Mouse (Mus musculus) neural tube, embryonic 14.5 days (tissue): ENCODE measurements around the gene Dcaf10. TPM values are rescaled to one million over a fixed set of nuclear protein-coding genes. Genes with fewer than 3 reads are reported as not detected.
"Not testable (repeated sequence)": the region's sequence is repeated elsewhere in the genome, so short reads cannot be mapped to it uniquely, and the experiment has no call there.

Source experiments
- ATAC-seq: fragments of 200-750 bp; cut with Nextera tagmentation; 2 replicates; pipeline ENCODE4 v1.8.0; 2017; ENCODE audit warnings: low read depth, mild to moderate bottlenecking, moderate TSS enrichment, moderate library complexity
- H3K27ac ChIP-seq: fragments of 300-500 bp; sonication (generic); 2 replicates; pipeline ENCODE4 v1.5.1; 2014; ENCODE audit warnings: low read depth, mild to moderate bottlenecking, control low read depth, low read length, moderate library complexity, mixed read lengths
- H3K27me3 ChIP-seq: fragments of 300-500 bp; sonication (generic); 2 replicates; pipeline ENCODE4 v1.6.1; 2014; ENCODE audit warnings: low read length; ENCODE audit not compliant: control insufficient read depth, insufficient read depth
- H3K36me3 ChIP-seq: fragments of 300-500 bp; sonication (generic); 2 replicates; pipeline ENCODE4 v1.6.1; 2014; ENCODE audit warnings: low read length, mixed read lengths; ENCODE audit not compliant: control insufficient read depth, insufficient read depth
- H3K4me1 ChIP-seq: fragments of 300-500 bp; sonication (generic); 2 replicates; pipeline ENCODE4 v1.6.1; 2014; ENCODE audit warnings: low read length; ENCODE audit not compliant: control insufficient read depth, insufficient read depth
- H3K4me2 ChIP-seq: fragments of 300-500 bp; sonication (generic); 2 replicates; pipeline ENCODE4 v1.6.1; 2014; ENCODE audit warnings: mild to moderate bottlenecking, low read depth, low read length, control low read depth
- H3K4me3 ChIP-seq: fragments of 300-500 bp; sonication (generic); 2 replicates; pipeline ENCODE4 v1.5.1; 2014; ENCODE audit warnings: low read depth, low read length, control low read depth, mixed read lengths
- H3K9ac ChIP-seq: fragments of 300-500 bp; sonication (generic); replicated peaks from 2 replicates; pipeline ENCODE4 v1.6.1; 2014; ENCODE audit warnings: low read depth, mild to moderate bottlenecking, control low read depth, low read length, mixed read lengths
- H3K9me3 ChIP-seq: fragments of 300-500 bp; sonication (generic); 2 replicates; pipeline ENCODE4 v1.6.1; 2016; ENCODE audit warnings: low read length; ENCODE audit not compliant: control insufficient read depth
- WGBS: fragments of 180-500 bp; shearing (Covaris S2); extraction: QIAGEN DNeasy Blood & Tissue Kit; methylation state at CpG from one replicate; pipeline ENCODE4 v1.1.7; 2014; 5-methylcytosine and 5-hydroxymethylcytosine counted together
- polyA plus RNA-seq: library from polyadenylated mRNA; unstranded; fragments of >200 nt; fragmentation: Nextera tagmentation; extraction: Ambion mirVana; gene quantifications from 2 replicates; pipeline ENCODE4 v1.2.1, GENCODE M21; 2014

Gene Dcaf10
- polyA plus RNA-seq, 1 experiment from 2014 or later, result 9.7 TPM

DNA sequence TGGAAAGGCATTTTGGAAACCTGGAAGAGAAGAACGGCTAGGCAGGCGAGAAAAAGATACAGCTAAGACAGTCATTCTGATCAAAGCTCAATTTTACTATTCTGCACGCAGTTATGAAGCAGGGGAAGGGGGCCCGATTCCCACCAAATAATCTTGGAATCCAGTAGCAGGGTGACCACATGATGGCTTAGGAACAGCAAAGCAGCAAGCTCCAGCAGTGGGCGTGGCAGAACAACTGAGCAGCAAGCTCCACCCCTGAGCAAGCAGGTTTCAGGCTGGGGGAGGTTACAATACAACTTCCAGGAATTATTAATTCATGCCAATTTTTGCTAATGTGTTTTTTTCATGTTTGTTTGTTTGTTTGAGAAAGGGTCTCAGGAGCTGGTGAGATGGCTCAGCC lies 45.4 kb downstream of the Dcaf10 start:
- 96% methylated on average over 5 of the region's 5 CpGs for WGBS
- not testable (repeated sequence) for H3K4me2 ChIP-seq, ATAC-seq, H3K4me1 ChIP-seq, H3K9ac ChIP-seq, H3K27ac ChIP-seq, H3K4me3 ChIP-seq, H3K36me3 ChIP-seq, H3K9me3 ChIP-seq, H3K27me3 ChIP-seq

DNA sequence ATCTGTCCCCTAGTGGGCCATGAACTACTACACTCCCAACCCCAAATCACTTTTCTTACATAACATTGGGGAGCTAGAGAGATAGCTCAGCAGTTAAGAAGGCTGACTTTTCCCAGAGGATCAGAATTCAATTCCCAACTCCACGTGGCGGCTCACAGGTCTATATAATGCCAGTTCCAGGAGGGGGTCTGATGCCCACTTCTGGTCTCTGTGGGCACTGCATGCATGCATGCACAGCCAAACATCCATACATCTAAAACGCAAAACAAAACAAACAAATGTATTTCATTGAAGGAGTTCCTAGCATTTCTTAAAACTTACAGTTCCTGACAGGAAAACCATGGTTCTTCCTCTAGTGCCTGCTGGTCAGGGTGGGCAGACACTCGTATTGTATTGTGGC lies 50.2 kb downstream of the Dcaf10 start:
- Histone ChIP-seq H3K27ac (no peak overlapping the region), H3K9ac (no peak overlapping the region), H3K27me3 (no peaks in the 10 kb centered on the region), H3K4me2 (no peak overlapping the region), H3K9me3 (no peaks in the 10 kb centered on the region), H3K4me1 (no peaks in the 10 kb centered on the region), H3K36me3 (no peaks in the 10 kb centered on the region), H3K4me3 (no peak overlapping the region)
- WGBS, result 66% methylated on average over 4 of the region's 4 CpGs
- no peak for ATAC-seq

DNA sequence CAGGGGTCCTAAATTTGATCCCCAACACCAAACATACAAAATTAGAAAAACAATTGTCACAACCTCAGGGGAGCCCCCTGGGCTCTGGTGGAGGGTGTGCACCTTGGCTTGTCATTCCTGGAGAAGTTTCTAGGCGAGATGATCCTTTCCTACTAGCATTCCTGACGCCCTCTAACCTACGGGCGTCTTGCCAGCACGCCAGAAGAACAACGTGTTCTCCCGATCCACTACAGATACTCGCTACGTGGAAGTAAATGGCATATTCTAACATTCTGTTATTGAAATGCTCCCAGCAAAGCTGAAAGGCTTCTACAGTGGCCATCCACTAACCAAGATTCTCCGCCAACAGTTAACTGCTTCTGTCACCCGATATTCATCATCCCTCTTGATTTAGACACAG lies 50.7 kb downstream of the Dcaf10 start:
- ATAC-seq, result no peak
- WGBS, result 83% methylated on average over 11 of the region's 11 CpGs
- no peaks in the 10 kb centered on the region for H3K36me3 ChIP-seq
- no peak overlapping the region for H3K4me2 ChIP-seq
- H3K9me3 ChIP-seq, result no peaks in the 10 kb centered on the region
- H3K9ac ChIP-seq, result no peak overlapping the region
- H3K27me3 ChIP-seq, result no peaks in the 10 kb centered on the region
- no peak overlapping the region for H3K4me3 ChIP-seq
- no peaks in the 10 kb centered on the region for H3K4me1 ChIP-seq
- H3K27ac ChIP-seq, result no peak overlapping the region

DNA sequence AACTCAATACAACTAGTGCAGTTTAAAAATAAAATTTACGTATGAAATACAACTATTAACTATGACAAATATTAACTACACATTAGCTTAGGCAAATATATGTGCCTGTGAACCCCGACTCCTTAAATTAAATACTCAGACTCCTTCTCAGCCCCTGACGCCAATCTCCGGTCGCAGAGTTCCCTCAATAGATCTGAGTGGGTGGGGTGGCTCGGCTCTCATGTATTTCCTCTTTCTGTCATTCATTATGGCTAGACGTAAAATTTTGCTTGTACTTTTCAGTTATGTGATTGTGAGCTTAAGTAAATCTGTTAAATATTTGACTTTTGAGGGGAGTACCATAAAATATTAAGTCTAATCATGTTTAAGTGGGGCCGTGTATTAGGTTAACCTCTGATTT lies 51.1 kb downstream of the Dcaf10 start:
- H3K9me3 ChIP-seq, result no peaks in the 10 kb centered on the region
- H3K36me3 ChIP-seq, result no peaks in the 10 kb centered on the region
- H3K9ac ChIP-seq, result no peak overlapping the region
- no peaks in the 10 kb centered on the region for H3K27me3 ChIP-seq
- H3K27ac ChIP-seq, result no peak overlapping the region
- H3K4me2 ChIP-seq, result no peak overlapping the region
- H3K4me3 ChIP-seq, result no peak overlapping the region
- 84% methylated on average over 8 of the region's 8 CpGs for WGBS
- H3K4me1 ChIP-seq, result no peaks in the 10 kb centered on the region
- ATAC-seq, result no peak

DNA sequence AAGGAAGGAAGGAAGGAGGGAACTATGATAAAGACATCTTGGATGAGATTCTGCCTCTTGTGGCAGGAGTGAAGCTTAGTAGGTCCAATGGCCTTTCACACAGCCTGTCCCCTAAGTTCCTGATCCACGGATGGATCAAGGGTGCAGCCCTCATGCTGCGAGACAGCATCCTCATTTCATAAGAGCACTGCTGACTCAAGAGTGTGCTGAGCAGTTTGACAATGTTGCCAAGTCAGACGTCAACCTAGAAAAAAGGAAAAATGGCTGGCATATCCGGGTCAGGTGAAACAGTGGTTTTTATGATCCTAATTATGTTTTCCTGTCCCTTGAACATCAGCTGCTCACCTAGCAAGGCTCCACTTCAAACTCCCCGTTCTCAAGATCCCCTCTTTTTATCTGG lies 51.8 kb downstream of the Dcaf10 start:
- no peak for ATAC-seq
- no peak overlapping the region for H3K9ac ChIP-seq
- H3K9me3 ChIP-seq, result no peaks in the 10 kb centered on the region
- no peak overlapping the region for H3K27ac ChIP-seq
- H3K36me3 ChIP-seq, result peaks cover 6% of the 10 kb centered on the region
- H3K4me2 ChIP-seq, result no peak overlapping the region
- no peaks in the 10 kb centered on the region for H3K4me1 ChIP-seq
- no peak overlapping the region for H3K4me3 ChIP-seq
- WGBS, result 90% methylated on average over 5 of the region's 5 CpGs
- no peaks in the 10 kb centered on the region for H3K27me3 ChIP-seq

DNA sequence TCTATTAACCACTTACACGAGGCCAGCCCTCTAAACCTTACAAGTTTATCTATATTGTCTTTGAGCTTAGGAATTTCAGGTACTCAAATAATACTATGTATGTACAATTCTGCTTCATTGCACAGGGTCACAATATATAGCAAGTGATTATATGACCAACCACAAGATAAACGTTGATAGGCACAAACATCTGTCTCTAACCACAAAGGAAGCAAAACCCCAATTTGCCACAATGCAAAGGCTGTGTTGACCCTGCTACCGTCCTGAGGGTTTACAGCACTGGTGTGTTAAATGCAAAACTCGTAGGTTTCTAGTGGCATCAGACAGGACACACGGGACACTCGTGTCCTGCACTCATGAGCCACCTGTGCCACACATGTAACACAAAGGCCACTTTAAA lies 54.3 kb downstream of the Dcaf10 start:
- not testable (repeated sequence) for H3K4me1 ChIP-seq, H3K27ac ChIP-seq, H3K4me3 ChIP-seq, H3K27me3 ChIP-seq, H3K4me2 ChIP-seq, H3K9me3 ChIP-seq, H3K9ac ChIP-seq, ATAC-seq
- 88% methylated on average over 6 of the region's 6 CpGs for WGBS
- H3K36me3 ChIP-seq, result peaks cover 18% of the 10 kb centered on the region

DNA sequence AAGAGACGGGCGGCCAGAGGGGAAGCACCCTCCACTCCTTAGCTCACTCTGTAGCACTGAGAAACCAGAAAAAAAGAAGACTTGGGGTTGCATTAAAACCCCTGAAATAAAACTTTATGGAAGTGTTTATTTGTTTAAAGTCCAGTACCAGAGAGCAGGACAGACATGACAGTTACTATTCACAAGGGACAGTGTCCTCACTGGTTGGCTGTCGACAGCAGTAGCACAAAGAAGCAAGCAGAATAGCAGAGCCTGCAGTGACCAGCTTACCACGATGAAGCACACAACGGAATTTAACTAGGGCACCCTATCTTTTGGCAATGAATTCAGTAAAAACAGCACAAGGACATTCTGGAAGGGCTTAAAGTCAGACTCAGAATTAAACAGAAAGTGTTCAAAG lies 56.4 kb downstream of the Dcaf10 start:
- H3K27me3 ChIP-seq, H3K4me2 ChIP-seq, H3K4me1 ChIP-seq, H3K9me3 ChIP-seq, H3K9ac ChIP-seq, H3K4me3 ChIP-seq, ATAC-seq, H3K27ac ChIP-seq: not testable (repeated sequence)
- 85% methylated on average over 5 of the region's 5 CpGs for WGBS
- peaks cover 29% of the 10 kb centered on the region for H3K36me3 ChIP-seq

DNA sequence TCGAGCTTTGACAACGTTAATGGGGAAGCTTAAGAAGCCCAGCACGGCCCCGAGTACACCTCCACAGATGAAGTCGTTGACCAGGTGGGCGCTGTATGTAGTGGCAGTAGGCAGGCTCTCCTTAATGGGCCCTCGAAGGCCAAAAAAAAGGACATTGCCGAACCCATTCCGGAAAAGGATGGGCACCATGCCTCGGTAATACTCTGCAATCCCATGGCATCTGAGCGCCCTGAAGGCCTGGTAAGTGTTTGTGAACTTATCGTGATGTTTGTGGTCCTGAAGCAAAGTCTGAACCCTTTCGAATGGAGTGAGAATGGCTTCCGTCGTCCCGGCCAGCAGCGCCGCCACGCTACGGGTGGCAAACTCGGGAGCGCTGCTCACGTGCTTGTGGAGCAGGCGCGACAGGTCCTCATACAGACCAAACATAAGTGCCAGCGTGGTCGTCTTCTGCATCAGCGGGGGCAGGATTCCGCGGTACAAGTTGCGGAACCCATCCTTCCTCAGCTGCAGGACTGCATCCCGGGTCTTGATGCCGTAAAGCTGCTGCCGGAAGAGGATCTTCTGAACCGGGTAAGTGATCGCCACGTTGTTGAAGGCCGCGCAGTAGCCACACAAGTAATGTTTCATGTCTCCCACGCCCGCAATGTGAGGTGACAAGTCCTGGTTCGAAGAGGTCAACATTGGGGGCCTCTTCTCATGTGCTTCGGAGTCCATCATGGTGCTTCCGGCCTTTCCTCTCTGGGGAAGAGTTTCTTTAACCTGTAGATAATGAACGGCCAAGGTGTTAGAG lies 57.7 kb downstream of the Dcaf10 start:
- no peaks in the 10 kb centered on the region for H3K27me3 ChIP-seq
- peaks cover 35% of the 10 kb centered on the region for H3K36me3 ChIP-seq
- H3K27ac ChIP-seq, result no peak overlapping the region
- H3K4me3 ChIP-seq, result no peak overlapping the region
- H3K4me1 ChIP-seq, result no peaks in the 10 kb centered on the region
- H3K4me2 ChIP-seq, result no peak overlapping the region
- H3K9ac ChIP-seq, result no peak overlapping the region
- H3K9me3 ChIP-seq, result no peaks in the 10 kb centered on the region
- WGBS, result 96% methylated on average over 45 of the region's 45 CpGs
- no peak for ATAC-seq

DNA sequence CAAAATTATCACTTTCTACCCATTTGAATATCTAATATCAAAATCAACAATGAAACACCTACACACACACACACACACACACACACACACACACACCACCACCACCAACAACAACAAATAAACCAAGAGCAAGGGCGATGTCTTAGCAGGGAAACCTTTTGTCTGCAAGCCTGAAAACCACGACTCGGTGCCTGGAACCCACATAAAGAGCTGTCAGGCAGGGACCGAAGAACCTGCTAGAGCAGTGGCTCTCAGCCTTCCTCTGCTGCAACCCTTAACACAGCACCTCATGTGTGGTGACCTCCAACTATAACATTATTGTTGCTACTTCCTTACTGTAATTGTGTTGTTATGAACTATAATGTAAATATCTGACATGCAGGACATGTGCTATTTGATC lies 60.4 kb downstream of the Dcaf10 start:
- Histone ChIP-seq H3K27ac (no peak overlapping the region), H3K27me3 (no peaks in the 10 kb centered on the region), H3K36me3 (peaks cover 35% of the 10 kb centered on the region), H3K4me1 (peaks cover 15% of the 10 kb centered on the region), H3K9ac (no peak overlapping the region), H3K9me3 (no peaks in the 10 kb centered on the region), H3K4me2 (no peak overlapping the region), H3K4me3 (no peak overlapping the region)
- no peak for ATAC-seq
- WGBS, result 93% methylated on average over 4 of the region's 4 CpGs
